Mouse (Mus musculus) G1E-ER4 (cell line): ENCODE data around the gene Cenpf. TPM values are rescaled to one million over a fixed set of nuclear protein-coding genes. Genes with fewer than 3 reads are reported as not detected.

Experiments
- GATA1 ChIP-seq: IDR thresholded peaks from one replicate; pipeline ENCODE4 v1.8.0; 2012; ENCODE audit warnings: low read length, inconsistent platforms
- polyA plus RNA-seq: library from polyadenylated mRNA; stranded (reverse); fragments of >175 nt; gene quantifications from 2 replicates; pipeline ENCODE4 v1.2.3, GENCODE M21; 2012

The Cenpf gene
- 2.7 and 3.5 TPM in 2 replicates for polyA plus RNA-seq

DNA sequence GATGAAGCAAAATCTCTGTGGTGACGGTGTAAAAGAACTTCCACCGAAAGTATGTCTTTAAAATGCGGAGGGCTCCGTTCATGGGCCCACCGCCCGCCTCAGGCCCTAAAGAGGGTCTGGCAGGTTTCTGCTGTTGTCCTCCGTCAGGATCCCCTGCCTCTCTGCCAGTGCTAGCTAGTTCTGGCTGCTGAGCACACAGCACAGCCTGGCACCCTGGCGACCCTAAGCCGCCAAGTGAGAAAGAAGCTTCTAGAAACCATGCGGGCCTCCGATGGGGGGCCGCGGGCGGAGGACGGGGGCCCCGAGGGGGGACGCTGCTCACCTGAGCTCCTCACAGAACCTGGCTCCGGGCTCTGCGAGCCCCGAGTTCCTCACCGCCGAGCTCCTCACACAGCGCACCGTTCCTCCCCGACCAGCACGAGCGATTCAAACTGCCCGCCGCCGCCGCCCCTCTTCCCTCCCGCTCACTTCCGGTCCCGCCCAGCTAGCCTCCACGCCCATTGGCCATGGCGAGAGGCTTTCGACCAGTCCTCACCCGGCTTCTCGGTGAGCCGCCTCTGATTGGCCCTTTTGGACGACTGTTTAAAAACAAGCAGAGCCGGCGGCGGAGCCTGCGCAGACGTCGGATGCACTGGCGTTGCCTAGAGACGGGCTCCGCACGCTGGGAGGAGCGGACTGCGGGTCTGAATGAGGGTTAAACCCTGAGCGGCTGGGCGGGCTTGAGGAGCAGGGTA is at the start of gene Cenpf:
Cenpf (minus strand) TSS at position 433 of the 734 bp plus-strand sequence.
- no peak for TF ChIP-seq GATA1

DNA sequence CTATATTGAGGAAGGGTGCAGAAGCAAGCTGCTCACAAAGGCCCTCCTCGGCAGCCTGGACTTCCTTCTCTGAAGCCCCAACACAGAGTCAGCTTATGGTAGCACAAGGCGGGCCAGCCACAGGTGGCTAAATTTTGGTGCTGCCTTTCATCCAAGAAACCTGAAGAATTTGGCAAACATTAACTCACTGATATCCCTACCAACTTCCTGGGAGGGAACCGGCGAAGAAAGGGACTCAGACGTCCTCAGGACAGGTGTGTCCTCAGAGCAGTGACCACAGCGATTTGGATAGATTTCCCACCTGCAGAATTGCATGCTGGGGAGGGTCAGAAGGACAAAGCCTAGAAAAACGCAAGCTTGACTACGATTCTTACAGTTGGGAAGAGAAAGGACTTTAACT is 44.3 kb upstream of the Cenpf start:
- no peak for TF ChIP-seq GATA1

DNA sequence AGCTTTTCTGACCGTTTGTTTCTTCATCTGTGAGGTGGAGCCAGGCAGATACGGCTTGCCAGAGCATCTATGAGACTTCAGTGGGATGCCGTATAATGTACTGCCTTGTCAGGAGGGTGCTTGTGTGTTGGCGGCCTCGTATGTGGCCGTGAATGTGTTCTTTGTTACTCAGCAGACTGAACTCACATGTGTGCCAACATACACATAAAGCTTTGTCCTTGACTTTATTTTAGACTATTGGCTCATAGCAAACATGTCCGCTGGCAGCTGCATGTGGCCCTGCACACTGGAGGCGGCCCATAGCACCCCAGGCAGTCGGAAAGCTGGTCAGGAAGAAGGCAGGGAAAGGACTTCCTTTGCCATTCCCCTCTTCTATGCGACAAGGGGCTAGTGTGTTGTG is 43.8 kb upstream of the Cenpf start:
- TF ChIP-seq GATA1: no peak

DNA sequence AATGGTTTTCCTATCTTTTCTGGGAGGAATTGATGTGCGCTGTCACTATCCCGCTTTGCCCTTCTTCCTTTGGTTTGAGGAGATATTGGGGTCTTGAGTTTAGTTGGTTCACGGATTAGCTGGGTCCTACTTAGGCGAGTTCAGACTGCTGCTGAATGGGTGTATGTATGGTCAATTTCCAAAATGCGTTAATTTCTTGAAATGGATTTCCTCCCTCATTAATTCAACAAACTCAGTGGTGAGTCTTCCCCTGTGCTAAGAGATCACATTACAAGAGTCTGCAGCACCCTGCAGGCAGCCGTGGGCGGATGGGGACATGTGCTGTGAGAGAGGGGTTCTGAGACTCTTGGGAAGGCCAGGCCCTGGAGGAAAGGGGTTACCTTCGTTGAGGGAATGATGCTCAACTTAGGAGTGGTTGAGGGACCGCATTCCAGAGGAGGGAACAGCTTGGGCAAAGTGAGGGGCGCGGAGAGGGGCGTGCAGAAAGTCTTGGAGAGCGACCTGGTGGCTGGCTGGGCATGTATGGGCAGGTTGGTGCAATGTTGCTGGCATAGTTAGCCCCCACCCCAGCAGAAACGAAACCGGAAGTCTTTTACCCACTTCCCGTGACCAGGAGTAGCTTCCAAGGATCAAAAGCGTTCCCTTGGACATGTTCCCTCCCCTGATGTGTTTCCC is 41.4 kb upstream of the Cenpf start:
- no peak for TF ChIP-seq GATA1

DNA sequence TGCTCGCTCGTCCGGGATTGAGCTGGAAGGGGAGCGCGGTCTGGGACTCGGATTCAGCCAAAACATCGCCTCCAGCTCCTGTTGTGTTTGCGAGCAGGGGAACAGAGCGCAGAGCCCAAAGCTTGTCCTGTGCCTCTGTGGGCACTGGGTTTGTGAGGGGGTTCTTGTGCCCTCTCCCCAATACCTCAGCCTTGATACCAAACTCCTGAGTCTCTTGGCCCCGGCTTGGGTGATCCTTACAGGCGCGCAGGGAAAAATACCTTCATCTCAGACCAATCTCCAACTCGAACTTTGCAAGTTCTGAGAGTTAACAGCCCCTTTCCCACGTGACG is 40.9 kb upstream of the Cenpf start:
- no peak for TF ChIP-seq GATA1

DNA sequence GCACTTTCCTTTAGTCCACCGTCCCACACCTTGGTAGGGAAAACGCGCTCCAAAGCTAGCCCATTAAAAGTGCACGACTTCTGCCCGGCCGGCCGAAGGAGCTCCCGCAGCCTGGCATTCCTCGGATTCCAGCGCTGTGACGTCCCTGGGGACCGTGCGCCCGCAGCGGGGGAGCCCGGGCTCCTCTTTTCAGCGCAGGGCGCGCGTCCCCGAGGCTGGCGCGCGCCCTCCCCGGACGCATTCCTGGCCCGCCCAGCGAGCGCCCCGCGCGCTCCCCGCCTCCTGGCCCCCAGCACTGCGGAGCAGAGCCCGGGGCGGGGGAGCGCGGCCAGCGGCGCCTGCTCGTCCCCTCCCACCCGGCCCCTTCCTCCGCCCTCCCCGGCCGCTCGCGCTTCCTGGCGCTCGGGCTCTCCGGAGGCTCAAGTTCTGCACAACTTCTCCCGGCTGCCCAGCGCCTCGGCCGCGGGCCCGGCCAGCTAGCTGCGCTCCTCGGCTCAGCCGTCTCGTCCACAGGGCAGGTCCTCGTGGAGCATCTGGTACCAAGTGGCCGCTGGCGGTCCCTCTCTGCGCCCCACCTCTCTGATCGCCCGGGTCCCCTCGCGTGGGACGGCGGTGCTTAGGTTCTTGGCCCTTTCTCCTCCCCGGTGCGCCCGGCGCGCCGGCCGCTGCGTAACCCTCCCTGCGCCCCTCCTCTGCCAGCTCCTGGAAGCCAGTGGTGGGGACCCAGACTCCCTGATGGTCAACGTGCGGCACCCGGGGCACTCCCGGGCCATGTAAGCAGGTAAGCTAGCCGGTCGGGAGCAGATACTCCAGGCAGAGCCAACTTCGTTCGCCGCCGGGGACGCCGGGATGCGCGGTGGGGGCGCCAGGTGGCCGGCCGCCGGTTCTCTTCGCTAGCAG is 40.2 kb upstream of the Cenpf start, which contains the start of gene Ptpn14:
Ptpn14 (plus strand) TSS at position 385 of the 900 bp plus-strand sequence.
- TF ChIP-seq GATA1: no peak

DNA sequence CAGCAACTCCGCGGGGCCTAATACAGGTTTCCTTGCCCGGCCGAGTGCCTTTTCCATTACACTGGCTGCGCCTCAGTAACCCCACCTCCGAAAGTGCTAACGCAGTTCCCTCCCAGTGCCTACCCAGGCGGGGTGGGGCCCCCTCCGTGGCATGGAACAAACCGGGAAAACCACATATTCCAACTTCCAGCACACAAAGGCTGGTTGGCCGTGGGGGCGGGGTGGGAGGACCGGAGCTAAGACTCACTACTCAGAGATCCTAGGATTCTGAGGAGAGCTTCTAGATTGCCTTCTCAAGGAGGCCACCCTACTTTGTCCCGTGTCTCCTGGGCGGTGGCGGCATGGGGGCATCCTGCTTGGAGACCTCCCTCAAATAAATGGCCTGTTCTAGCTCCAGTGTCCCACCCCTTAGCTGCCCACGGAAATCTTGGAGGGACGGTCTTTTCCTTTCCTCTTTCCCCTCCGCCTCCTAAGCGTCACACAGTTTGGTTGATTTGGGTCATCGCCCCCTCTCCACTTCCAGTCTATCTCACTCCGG is 39.5 kb upstream of the Cenpf start:
- no peak for TF ChIP-seq GATA1

DNA sequence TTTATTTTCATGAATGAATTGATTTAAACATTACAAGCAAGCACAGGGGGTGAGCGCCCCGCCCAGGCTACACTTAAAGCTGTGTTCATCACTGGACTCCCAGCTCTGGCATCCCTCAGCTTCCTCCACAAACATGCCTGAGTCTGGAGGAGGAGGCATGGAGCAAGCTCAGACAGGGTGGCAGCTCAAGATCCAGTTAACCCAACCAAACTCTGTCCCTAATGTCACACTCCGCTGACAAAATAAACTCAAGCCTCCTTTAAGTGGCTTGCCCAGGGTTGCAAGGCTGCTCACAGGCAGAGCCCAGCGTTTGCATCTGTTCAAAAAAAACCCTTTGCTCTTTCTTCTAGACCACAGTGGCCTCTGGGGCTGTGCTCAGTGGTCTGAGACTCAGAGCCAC is 38.2 kb upstream of the Cenpf start:
- no peak for TF ChIP-seq GATA1

DNA sequence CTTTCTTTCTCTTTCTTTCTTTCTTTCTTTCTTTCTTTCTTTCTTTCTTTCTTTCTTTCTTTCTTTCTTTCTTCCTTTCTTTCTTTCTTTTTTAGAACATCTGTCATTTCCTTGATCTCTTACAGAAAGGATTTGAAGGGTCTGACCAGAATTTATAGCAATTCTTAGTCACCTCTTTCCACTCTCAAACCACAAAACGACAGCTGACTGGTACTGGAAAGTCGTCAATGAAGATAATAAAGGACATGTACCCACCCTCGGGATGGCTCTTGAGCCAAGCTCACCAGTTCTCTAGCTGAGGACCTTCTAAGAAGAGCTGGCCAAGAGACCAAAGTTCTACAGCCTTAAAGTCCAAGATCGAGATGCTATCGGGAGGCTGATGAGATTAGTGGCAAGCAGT is 30.7 kb upstream of the Cenpf start:
- TF ChIP-seq GATA1: no peak

DNA sequence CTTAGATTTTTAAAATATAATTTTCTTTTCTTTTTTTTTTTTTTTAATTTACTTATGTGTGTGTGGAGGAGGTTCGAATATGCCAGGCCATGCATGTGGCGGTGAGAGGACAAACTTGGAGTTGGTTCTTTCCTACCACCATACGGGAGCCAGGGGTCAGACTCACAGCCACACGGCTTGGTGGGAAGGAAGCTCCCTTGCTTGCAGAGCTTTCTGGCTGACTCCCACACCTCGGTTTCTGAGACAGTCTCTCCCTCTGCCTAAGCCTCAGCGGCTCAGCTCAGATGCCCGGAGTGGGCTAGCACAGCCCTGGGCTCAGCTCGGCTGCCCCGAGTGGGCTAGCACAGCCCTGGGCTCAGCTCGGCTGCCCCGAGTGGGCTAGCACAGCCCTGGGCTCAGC is 29.7 kb upstream of the Cenpf start:
- TF ChIP-seq GATA1: no peak

DNA sequence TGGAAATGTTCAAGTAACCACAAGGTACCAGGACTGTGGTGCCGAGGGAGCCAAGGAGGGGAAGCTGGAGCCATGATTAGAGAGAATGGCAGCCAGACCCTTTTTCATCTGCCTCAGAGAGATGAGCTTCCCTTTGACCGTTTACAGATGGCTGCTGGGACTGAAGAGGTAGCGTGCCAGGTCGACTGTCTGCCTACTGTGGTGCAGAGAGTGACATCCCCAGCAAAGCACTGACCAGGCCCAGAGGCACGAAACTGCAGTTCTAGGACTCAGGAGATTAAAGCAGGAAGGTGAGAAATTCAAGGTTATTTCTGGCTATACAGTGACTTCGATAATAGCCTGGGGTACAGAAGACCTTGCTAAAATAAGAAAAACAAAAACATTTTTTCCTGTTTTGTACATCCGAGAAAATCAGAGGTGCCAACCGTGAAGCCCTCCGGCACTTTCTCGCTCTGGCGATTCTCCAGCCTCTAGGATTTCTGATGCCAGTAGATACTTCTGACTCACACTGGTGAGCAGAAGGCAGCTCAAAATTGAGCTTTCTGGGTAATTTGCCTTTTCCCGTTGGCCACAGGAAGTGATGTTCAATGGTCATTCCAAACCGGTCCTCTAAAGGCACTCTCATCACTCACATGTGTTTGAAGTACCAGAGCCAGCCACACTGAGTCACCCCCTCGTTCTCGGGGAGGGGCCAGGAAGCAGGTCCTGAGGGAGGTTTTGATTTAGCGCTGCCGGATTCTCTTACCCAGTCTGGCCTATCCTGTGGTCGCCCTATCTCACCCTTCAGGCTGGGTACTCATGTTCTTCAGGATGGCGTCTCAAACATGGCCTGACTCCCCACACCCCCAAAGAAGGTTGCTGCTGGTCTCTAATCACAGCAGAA is 28.3 kb upstream of the Cenpf start:
- no peak for TF ChIP-seq GATA1

DNA sequence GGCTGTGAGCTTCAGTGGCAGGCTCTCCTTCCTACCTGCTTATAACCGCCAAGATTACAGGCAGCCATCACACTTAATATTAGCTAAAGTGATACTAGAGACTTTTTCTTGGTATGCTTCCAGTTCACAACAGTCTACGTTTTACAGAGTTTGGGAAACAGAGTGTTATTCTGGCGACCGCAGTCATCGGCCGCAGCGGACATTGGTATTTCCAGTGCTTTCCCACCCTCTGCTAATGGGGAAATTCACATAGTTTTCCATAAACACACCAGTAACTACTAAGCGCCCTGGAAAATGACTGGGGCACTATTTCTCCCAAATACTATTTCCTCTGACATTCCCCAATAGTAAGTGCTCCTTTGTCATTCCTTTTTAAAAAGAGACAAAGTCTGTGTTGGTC is 21.1 kb upstream of the Cenpf start:
- TF ChIP-seq GATA1: no peak

DNA sequence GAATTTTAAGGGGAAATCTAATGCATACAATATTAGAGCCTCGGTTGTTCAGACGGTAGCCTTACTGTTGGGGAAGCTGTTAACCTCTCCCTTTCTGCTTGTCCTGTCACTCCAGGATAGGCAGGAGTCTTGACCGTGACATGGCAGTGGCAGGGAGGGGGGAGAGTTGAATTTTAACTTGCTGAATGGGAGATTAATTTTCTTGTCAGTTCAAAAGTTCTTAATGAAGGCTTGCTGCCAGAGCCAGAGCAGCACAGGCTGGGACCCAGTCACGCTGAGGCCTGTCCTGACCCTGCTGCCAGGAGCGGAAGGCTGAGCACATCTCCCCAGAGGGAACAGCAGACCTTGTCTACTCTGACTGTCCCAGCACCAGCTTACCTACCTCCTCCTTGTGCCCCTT is 19.5 kb upstream of the Cenpf start:
- TF ChIP-seq GATA1: no peak

DNA sequence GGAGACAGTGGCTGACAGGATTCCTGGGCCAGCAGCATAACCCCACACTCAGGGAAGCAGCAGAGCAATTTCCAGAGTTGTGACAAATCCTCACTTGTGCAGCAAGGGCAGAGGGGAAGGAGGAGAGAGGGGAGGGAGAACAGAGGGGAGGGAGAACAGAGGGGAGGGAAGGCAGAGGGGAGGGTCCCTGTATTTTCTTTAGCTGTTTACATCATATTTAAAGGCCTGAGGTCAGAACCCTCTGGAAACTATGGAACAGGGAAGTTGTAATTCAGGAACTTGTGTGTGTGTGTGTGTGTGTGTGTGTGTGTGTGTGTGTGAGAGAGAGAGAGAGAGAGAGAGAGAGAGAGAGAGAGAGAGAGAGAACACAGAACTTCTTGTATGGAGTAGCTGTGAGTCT is 19.1 kb upstream of the Cenpf start:
- TF ChIP-seq GATA1: no peak
